Mouse (Mus musculus) olfactory bulb, adult 2 months (tissue): ENCODE measurements around the gene Trim28.

ENCODE experiments used
- CTCF ChIP-seq: fragments of 200-500 bp; IDR thresholded peaks from 2 replicates; pipeline ENCODE4 v1.5.1; 2012; ENCODE audit warnings: low read depth, mild to moderate bottlenecking, low read length, moderate library complexity; ENCODE audit not compliant: insufficient read depth
- POLR2A ChIP-seq: fragments of 200-500 bp; IDR thresholded peaks from 2 replicates; pipeline ENCODE4 v1.6.1; 2012; ENCODE audit warnings: mild to moderate bottlenecking, low read depth, low read length, moderate library complexity; ENCODE audit not compliant: insufficient read depth

DNA sequence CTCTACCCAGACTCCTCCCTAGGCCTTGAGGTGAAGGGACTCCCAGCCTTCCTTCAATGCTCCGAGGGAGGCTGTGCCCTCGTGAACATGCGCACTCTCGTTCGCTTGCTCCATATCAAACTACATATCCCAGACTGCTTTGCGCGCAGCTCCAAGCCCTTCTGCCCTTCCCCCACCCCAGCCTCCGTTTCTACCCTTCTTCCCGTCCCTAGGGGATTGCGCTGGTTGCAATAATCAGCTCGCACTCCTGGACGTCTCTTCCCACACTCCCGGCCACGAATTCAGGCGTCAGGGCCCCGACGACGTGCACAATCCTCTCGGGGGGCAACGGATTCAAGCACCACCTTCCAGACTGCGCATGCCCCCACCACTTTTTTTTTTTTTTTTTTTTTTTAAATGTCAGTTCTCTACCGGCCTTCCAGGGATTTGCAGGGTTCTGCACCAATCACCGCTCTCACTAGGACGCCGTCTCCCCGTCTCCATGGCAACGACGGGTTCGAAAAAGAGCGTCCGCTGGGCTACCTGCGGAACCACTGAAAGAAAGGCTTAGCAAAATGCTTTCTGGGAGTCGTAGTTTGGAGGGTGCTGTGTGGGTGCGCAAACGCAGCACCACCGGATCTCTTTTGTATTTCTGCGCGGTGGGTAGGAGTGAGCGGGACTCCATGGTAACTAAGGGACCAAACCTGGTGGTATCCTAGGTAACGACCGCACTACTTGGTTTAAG is 55.5 kb downstream of the Trim28 start, which contains the start of gene Mzf1:
- TF ChIP-seq CTCF (no peak), POLR2A (peak; percentile 40)
